Mouse (Mus musculus) neural tube, embryonic 14.5 days (tissue): ENCODE data around the gene Tmem115. TPM values are rescaled to one million over a fixed set of nuclear protein-coding genes. Genes with fewer than 3 reads are reported as not detected.
A peak's percentile ranks its signal among the peaks of the same experiment; 100 is the strongest.

Source experiments
- ATAC-seq: fragments of 200-750 bp; cut with Nextera tagmentation; 2 replicates; pipeline ENCODE4 v1.8.0; 2017; ENCODE audit warnings: low read depth, mild to moderate bottlenecking, moderate TSS enrichment, moderate library complexity
- H3K27ac ChIP-seq: fragments of 300-500 bp; sonication (generic); 2 replicates; pipeline ENCODE4 v1.5.1; 2014; ENCODE audit warnings: low read depth, mild to moderate bottlenecking, control low read depth, low read length, moderate library complexity, mixed read lengths
- H3K27me3 ChIP-seq: fragments of 300-500 bp; sonication (generic); 2 replicates; pipeline ENCODE4 v1.6.1; 2014; ENCODE audit warnings: low read length; ENCODE audit not compliant: control insufficient read depth, insufficient read depth
- H3K36me3 ChIP-seq: fragments of 300-500 bp; sonication (generic); 2 replicates; pipeline ENCODE4 v1.6.1; 2014; ENCODE audit warnings: low read length, mixed read lengths; ENCODE audit not compliant: control insufficient read depth, insufficient read depth
- H3K4me1 ChIP-seq: fragments of 300-500 bp; sonication (generic); 2 replicates; pipeline ENCODE4 v1.6.1; 2014; ENCODE audit warnings: low read length; ENCODE audit not compliant: control insufficient read depth, insufficient read depth
- H3K4me2 ChIP-seq: fragments of 300-500 bp; sonication (generic); 2 replicates; pipeline ENCODE4 v1.6.1; 2014; ENCODE audit warnings: mild to moderate bottlenecking, low read depth, low read length, control low read depth
- H3K4me3 ChIP-seq: fragments of 300-500 bp; sonication (generic); 2 replicates; pipeline ENCODE4 v1.5.1; 2014; ENCODE audit warnings: low read depth, low read length, control low read depth, mixed read lengths
- H3K9ac ChIP-seq: fragments of 300-500 bp; sonication (generic); replicated peaks from 2 replicates; pipeline ENCODE4 v1.6.1; 2014; ENCODE audit warnings: low read depth, mild to moderate bottlenecking, control low read depth, low read length, mixed read lengths
- H3K9me3 ChIP-seq: fragments of 300-500 bp; sonication (generic); 2 replicates; pipeline ENCODE4 v1.6.1; 2016; ENCODE audit warnings: low read length; ENCODE audit not compliant: control insufficient read depth
- WGBS: fragments of 180-500 bp; shearing (Covaris S2); extraction: QIAGEN DNeasy Blood & Tissue Kit; methylation state at CpG from one replicate; pipeline ENCODE4 v1.1.7; 2014; 5-methylcytosine and 5-hydroxymethylcytosine counted together
- polyA plus RNA-seq: library from polyadenylated mRNA; unstranded; fragments of >200 nt; fragmentation: Nextera tagmentation; extraction: Ambion mirVana; gene quantifications from 2 replicates; pipeline ENCODE4 v1.2.1, GENCODE M21; 2014

The Tmem115 gene
- polyA plus RNA-seq, 1 experiment from 2014 or later = 47.7 TPM

DNA sequence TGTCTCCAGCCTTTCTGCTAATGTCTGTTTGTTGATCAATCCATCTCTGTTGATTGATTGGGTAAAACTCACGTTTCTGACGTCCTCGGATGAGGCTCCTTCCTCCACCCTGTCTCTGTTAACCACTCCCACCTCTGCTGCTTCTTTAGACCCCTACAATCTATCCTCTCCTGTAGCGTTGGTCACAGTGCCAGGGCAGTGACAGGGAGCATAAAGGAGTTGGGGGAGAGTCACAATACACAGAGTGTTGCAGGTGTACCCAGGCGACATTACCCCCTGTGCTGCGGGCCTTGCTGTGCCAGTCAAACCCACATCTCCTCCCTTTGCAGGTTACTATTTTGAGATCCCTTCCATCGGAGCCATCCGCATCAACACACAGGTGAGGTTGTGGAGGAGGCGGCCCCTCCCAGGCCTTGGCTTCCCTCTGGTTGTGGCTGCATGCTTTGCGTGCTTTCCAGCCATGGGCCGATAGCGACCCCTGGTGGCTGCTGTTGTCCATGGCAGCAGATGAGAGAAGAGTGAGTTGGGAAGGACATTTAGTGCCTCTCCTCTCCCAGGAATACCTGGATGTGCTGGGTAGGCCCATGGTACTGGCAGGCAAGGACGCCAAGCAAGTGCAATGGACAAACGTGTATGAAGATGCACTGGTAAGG, 19.3 kb upstream of the Tmem115 start:
- no peak overlapping the region for H3K27ac ChIP-seq
- H3K36me3 ChIP-seq = 0 out of 2 replicates have a peak, but pooled peaks cover 5% of the 10 kb centered on the region
- no peaks in the 10 kb centered on the region for H3K9me3 ChIP-seq
- WGBS = 24% methylated on average over 14 of the region's 14 CpGs
- peaks cover 29% of the 10 kb centered on the region for H3K4me1 ChIP-seq
- peak; percentile 54 for ATAC-seq
- no peak overlapping the region for H3K4me2 ChIP-seq
- no peaks in the 10 kb centered on the region for H3K27me3 ChIP-seq
- no peak overlapping the region for H3K9ac ChIP-seq
- H3K4me3 ChIP-seq = no peak overlapping the region

DNA sequence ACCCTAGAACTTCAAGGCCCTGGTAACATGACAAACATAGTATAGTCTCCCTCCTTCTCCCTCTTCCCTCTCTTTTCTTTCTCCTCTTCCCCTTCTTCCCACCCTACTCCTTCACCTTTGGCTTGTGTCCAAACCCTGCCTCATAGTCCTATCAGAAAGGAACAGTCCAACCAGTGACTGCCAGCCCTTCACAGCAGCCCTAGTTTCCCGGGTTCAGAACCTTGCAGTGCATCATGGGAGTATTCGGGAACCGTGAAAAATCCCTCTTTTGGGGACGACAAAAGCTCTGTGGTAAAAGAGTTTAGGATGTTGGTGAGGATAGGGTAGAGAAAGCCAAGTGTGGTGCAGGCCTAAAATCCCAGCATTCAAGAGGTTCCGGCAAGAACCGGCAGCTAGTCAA, 13.4 kb upstream of the Tmem115 start:
- Histone ChIP-seq H3K4me2 (no peak overlapping the region), H3K27ac (no peak overlapping the region), H3K27me3 (peaks cover 7% of the 10 kb centered on the region), H3K4me3 (no peak overlapping the region), H3K9ac (no peak overlapping the region), H3K4me1 (peaks cover 7% of the 10 kb centered on the region), H3K9me3 (no peaks in the 10 kb centered on the region), H3K36me3 (0 out of 2 replicates have a peak, but pooled peaks cover 3% of the 10 kb centered on the region)
- ATAC-seq = no peak
- 33% methylated on average over 6 of the region's 6 CpGs for WGBS

DNA sequence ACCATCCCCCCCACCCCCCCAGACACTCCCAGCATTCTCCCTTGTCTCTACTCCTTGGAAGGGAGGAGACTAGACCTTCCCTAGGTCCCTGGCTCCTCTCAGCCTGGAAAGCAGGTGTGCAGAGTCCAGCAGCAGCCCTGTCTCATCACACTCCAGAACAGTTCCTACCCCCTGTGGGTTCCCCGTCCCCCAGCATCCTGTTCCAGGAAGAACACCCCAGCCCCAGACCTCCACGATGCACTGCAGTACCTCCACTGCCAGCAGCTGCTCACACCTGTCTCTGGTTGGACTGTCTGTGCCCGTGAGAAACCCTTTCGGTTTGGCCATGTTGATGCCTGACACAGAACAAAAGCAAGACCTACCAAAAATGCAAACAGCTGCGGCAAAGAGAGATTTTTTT, 12.6 kb upstream of the Tmem115 start:
- no peaks in the 10 kb centered on the region for H3K9me3 ChIP-seq
- no peak for ATAC-seq
- H3K4me2 ChIP-seq = no peak overlapping the region
- no peak overlapping the region for H3K27ac ChIP-seq
- H3K4me1 ChIP-seq = peaks cover 7% of the 10 kb centered on the region
- H3K27me3 ChIP-seq = peaks cover 15% of the 10 kb centered on the region
- H3K9ac ChIP-seq = no peak overlapping the region
- 0 out of 2 replicates have a peak, but pooled peaks cover 3% of the 10 kb centered on the region for H3K36me3 ChIP-seq
- no peak overlapping the region for H3K4me3 ChIP-seq
- 60% methylated on average over 5 of the region's 5 CpGs for WGBS

GRCm38 (mm10) chr9:107521711-107522399, 11.9 kb upstream of the Tmem115 start:
- Histone ChIP-seq H3K36me3 (0 out of 2 replicates have a peak, but pooled peaks cover 3% of the 10 kb centered on the region), H3K4me3 (no peak overlapping the region), H3K4me2 (no peak overlapping the region), H3K27me3 (peaks cover 15% of the 10 kb centered on the region), H3K4me1 (peaks cover 7% of the 10 kb centered on the region), H3K27ac (no peak overlapping the region), H3K9ac (0 out of 2 replicates have a peak overlapping the region, but pooled peaks have one; percentile 34), H3K9me3 (no peaks in the 10 kb centered on the region)
- peak; percentile 31; the same call in 1 of the 2 replicates for ATAC-seq
- WGBS = 22% methylated on average over 23 of the region's 25 CpGs

- ATAC-seq = 0 out of 2 replicates have a peak, but pooled peaks have one; percentile 3
- 28% methylated on average over 2 of the region's 2 CpGs for WGBS
- no peak overlapping the region for H3K4me3 ChIP-seq
- no peaks in the 10 kb centered on the region for H3K9me3 ChIP-seq
- no peak overlapping the region for H3K27ac ChIP-seq
- peaks cover 7% of the 10 kb centered on the region for H3K4me1 ChIP-seq
- H3K27me3 ChIP-seq = peaks cover 15% of the 10 kb centered on the region
- no peak overlapping the region for H3K4me2 ChIP-seq
- H3K9ac ChIP-seq = 0 out of 2 replicates have a peak overlapping the region, but pooled peaks have one; percentile 34
- peaks cover 3% of the 10 kb centered on the region; the same call in 1 of the 2 replicates for H3K36me3 ChIP-seq
These were observed 11.4 kb upstream of the Tmem115 start for GRCm38 (mm10) chr9:107522400-107522711.

- peak; percentile 56; the same call in 1 of the 2 replicates for ATAC-seq
- no peak overlapping the region for H3K27ac ChIP-seq
- H3K4me3 ChIP-seq = peak overlapping the region; percentile 12; the same call in 1 of the 2 replicates
- H3K4me1 ChIP-seq = peaks cover 7% of the 10 kb centered on the region; the same call in 1 of the 2 replicates
- no peak overlapping the region for H3K9ac ChIP-seq
- no peaks in the 10 kb centered on the region; the same call in 1 of the 2 replicates for H3K36me3 ChIP-seq
- H3K4me2 ChIP-seq = peak overlapping the region; percentile 40
- H3K27me3 ChIP-seq = peaks cover 15% of the 10 kb centered on the region
- H3K9me3 ChIP-seq = no peaks in the 10 kb centered on the region
- WGBS = 7% methylated on average over 44 of the region's 44 CpGs
These were observed 7.3 kb upstream of the Tmem115 start for GRCm38 (mm10) chr9:107526198-107527026.

GRCm38 (mm10) chr9:107534408-107535202, 860 bp downstream of the Tmem115 start:
- WGBS = 1% methylated on average over 40 of the region's 40 CpGs
- H3K36me3 ChIP-seq = peaks cover 17% of the 10 kb centered on the region
- no peaks in the 10 kb centered on the region for H3K27me3 ChIP-seq
- H3K4me2 ChIP-seq = peak overlapping the region; percentile 100
- H3K4me3 ChIP-seq = peak overlapping the region; percentile 84
- H3K9me3 ChIP-seq = no peaks in the 10 kb centered on the region
- H3K27ac ChIP-seq = peak overlapping the region; percentile 68
- ATAC-seq = peak; percentile 6; the same call in 1 of the 2 replicates
- peaks cover 25% of the 10 kb centered on the region for H3K4me1 ChIP-seq
- peak overlapping the region; percentile 85 for H3K9ac ChIP-seq

GRCm38 (mm10) chr9:107538231-107538630, 4.5 kb downstream of the Tmem115 start:
- Histone ChIP-seq H3K4me3 (no peak overlapping the region), H3K4me2 (no peak overlapping the region), H3K27me3 (no peaks in the 10 kb centered on the region), H3K9ac (no peak overlapping the region), H3K4me1 (peaks cover 37% of the 10 kb centered on the region), H3K36me3 (peaks cover 22% of the 10 kb centered on the region), H3K27ac (no peak overlapping the region), H3K9me3 (no peaks in the 10 kb centered on the region)
- ATAC-seq = no peak
- 95% methylated on average over 7 of the region's 7 CpGs for WGBS
